Mouse (Mus musculus): Measurements from ENCODE around the gene S100a13. TPM values are rescaled to one million over a fixed set of nuclear protein-coding genes. Genes with fewer than 3 reads are reported as not detected.

S100a13 gene
- total RNA-seq, 2 experiments from 2014 or later = 9.7 to 12.2 TPM

DNA sequence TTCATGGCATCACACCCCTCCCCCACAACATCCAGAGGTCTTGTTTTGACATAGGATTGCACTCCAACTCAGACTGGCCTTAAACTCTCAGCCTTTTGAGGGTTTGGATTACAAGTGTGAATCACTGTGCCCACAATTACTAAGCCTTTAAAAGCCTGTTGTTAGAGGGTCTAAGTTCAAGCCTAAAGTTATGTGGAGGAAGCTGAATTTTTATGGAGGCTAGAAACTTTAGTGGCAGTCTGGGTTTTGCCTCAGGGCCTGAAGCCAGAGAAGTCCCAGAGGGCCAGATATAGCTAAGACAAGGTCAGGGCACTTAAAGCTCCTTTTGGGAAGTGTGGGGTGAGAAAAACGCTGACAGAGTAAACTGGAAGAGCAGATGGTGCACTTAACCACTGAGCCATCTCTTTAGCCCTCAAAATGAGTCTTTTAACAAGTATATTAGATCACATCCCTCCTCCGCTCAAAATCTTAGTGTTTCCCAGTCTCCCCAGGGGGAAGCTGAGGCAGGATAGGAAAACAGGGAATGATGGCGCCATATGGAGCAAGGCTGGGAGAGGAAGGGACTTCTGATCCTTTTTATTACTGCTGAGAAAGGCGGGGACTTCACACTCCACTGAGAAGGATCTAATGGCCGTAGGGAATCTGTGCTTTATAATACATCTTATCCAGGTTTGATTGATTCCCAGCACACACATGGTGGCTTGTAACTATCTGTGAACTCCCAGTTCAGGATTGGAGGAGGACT lies 35.6 kb downstream of the S100a13 start:
- intact Hi-C loops (cut with DNase I) = no loop called here
- DNase-seq = no peak

DNA sequence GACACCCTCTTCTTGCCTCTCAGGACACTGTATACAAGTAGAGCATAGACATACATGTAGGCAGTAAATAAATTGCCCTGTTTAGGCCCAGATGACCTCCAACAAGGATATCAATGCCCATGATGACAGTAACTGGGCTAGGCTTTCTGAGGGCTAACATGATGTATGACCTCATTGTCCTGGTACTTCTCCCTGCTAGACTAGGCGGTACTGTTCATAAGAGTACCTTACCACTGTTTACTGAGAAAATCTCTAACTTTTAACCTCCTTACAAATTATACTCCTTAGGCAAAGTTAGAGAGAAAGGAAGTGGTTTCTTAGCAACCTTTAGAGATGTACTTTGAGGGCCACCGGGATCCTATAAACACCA lies 36.2 kb downstream of the S100a13 start:
- DNase-seq = no peak
- intact Hi-C loops (cut with DNase I) = no loop called here

DNA sequence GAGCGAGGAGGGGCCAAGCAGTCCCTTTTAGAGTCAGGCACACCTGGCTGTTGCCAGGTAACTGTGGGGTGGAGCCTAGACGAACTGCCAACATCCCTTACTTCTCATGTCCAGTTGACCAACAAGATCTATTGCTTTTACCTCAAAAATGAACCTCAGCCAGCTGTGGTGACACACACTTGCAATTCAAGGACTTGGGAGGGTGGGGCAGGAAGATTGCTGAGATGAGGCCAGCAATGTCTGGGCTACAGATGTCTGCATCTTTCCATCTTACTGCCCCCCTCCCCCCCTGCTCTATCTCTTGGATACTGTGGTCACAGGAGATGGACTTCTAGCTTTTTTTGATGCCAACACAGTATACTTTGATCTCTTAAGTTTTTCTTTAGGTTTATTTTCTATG lies 38.0 kb downstream of the S100a13 start:
- DNase-seq = no peak
- intact Hi-C loops (cut with DNase I) = no loop called here

DNA sequence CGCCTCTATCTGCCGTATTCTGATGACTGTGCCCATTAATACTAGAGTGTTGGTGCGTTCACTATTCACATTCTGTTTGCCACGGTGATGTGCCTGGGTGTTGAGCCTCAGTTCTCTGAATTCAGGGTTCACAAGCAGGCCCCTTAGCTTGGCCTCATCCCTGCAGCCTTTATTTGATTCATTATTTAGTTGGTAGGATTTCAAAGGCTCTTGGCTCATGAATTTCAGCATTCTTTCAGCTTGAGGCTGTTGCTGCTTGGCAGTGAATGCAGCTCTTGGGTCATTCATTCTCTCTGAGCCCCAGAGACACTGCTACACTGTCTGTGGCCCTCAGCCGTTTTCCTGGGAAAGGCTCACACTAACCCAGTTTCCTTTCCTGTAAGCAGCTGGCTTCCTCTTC lies 41.7 kb downstream of the S100a13 start:
- DNase-seq = peak; percentile 23
- intact Hi-C loops (cut with DNase I) = no loop called here

DNA sequence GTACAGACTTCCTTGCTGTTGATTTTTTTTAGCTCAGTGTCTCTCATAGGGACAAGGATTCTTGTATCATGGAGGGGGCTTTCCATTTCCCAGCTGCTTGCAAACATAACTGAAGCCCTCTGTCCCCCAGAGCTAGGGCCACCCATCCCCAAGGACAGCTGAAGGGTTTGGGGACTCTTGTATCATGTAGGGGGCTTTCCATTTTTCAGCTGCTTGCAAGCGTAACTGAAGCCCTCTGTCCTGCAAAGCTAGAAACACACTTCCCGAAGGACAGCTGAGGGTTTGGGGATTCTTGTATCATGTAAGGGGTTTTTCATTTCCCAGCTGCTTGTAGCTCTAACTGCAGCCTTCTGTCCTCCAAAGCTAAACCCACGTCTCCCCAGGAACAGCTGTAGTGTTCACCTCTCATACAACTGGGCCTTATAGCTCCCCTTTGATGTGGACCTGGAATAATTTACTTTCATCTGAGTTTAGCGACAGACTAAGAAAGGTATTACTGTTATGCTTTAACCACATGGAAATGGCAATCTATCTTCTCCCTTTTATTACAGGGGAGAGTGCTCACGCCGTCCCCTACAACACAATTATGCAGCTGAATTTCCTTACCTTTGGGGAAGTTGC lies 45.9 kb downstream of the S100a13 start, which contains the start of gene S100a3:
S100a3 (plus strand) TSS at position 571 of the 621 bp plus-strand sequence.
- no peak for DNase-seq
- intact Hi-C loops (cut with DNase I) = no loop called here

Other genes starting within 250 kb of the S100a13 start
- 10 to 100 TPM; 29.8 to 29.9 TPM for gene Dennd4b, start 249.2 kb upstream of the S100a13 start, total RNA-seq (2021)
- gene Gatad2b, start 221.3 kb upstream of the S100a13 start, total RNA-seq (2021) = 100 to 1,000 TPM; 101 to 117 TPM
- gene Slc27a3, start 124.5 kb upstream of the S100a13 start, total RNA-seq (2021) = 10 to 100 TPM; 25.8 to 26.3 TPM
- 10 to 100 TPM; 71.0 to 73.8 TPM for gene Ints3, start 80.8 kb upstream of the S100a13 start, total RNA-seq (2021)
- gene Npr1, start 48.6 kb upstream of the S100a13 start, total RNA-seq (2021) = 1 to 10 TPM; 3.1 to 3.8 TPM
- 100 to 1,000 TPM; 155 to 161 TPM for gene Ilf2, start 38.3 kb upstream of the S100a13 start, total RNA-seq (2021)
- gene Snapin, start 23.4 kb upstream of the S100a13 start, total RNA-seq (2021) = 10 to 100 TPM; 35.4 to 37.2 TPM
- gene Chtop, start 4.9 kb upstream of the S100a13 start, total RNA-seq (2021) = 100 to 1,000 TPM; 193 to 199 TPM
- 10 to 100 TPM; 25.2 to 25.4 TPM for gene S100a1, start within 50 bp of the S100a13 start, total RNA-seq (2021)
- gene S100a14, start 12.4 kb downstream of the S100a13 start, total RNA-seq (2021) = not detected
- 10 to 100 TPM; 46.9 to 51.6 TPM for gene S100a16, start 22.8 kb downstream of the S100a13 start, total RNA-seq (2021)
- 1 to 10 TPM in 1 of 2 experiments, under 1 TPM in 1; 0.40 to 2.0 TPM for gene S100a3, start 46.1 kb downstream of the S100a13 start, total RNA-seq (2021)
- gene S100a2, start 75.8 kb downstream of the S100a13 start, total RNA-seq (2021) = not detected
- gene Gm42674, start 87.5 kb downstream of the S100a13 start, total RNA-seq (2021) = not detected
- 1 to 10 TPM; 3.3 to 6.2 TPM for gene S100a4, start 89.3 kb downstream of the S100a13 start, total RNA-seq (2021)
- not detected for gene S100a5, start 94.1 kb downstream of the S100a13 start, total RNA-seq (2021)
- gene S100a6, start 98.4 kb downstream of the S100a13 start, total RNA-seq (2021) = 10 to 100 TPM; 13.1 to 20.7 TPM
- under 1 TPM; 0.30 to 0.46 TPM for gene S100a7a, start 139.6 kb downstream of the S100a13 start, total RNA-seq (2021)
- gene S100a8, start 154.5 kb downstream of the S100a13 start, total RNA-seq (2021) = 1 to 10 TPM; 1.5 to 1.7 TPM
- gene S100a9, start 181.3 kb downstream of the S100a13 start, total RNA-seq (2021) = 1 to 10 TPM; 1.3 to 2.0 TPM
- not detected for gene Pglyrp4, start 212.5 kb downstream of the S100a13 start, total RNA-seq (2021)